8 mouse cellular contexts compared by ENCODE assay signal in the genomic region with DNA sequence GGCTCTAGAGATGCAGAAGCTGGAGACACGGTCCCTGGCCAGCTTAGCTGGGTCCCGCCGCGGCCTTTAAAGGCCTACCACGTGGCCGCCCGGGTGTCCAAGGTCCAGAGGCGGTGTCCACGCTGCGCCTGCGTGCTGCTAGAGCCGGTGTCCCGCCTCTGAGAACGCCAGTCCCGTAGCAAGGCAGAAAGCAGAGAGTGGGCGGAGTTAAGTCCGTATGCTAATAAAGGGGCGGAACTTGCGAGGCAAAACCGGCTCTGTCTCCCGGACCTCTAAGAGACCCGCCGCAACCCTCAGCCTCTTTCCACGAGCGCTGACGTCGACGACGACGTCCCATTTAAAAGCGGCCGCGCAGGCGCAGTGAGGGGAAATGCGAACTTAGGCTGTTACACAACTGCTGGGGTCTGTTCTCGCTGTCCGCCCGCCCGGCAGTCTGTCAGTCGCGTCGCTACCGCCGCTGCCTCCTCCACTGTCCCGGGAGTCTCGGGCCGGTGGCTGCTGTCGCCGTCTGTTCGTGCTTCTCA. TPM values are rescaled to one million over a fixed set of nuclear protein-coding genes. Genes with fewer than 3 reads are reported as not detected.
DNase-seq lines count a peak whose midpoint lies in the region; ATAC-seq lines count a peak whose summit lies in the region.

A gene (plus strand): TSS at position 275 of the 524 bp plus-strand sequence.

- no peaks in the 10 kb centered on the region for H3K9me3 ChIP-seq in intestine, embryonic 14.5 days (ENCODE audit: control insufficient read depth, low read length)

- WGBS in intestine, embryonic 14.5 days, result under 1% methylated on average over 50 of the region's 50 CpGs

- H3K4me1 ChIP-seq in intestine, embryonic 14.5 days (replicated peaks; ENCODE audit: control insufficient read depth, insufficient read depth, low read length), result peaks cover 18% of the 10 kb centered on the region

- peak within 1 kb of the TSS; percentile 91 for H3K4me3 ChIP-seq in intestine, embryonic 14.5 days (ENCODE audit: low read depth, low read length)

- intact Hi-C loops in left cerebral cortex, postnatal 14 days (cut with DNase I), result no loop called here

- ATAC-seq in intestine, embryonic 14.5 days (replicated peaks; ENCODE audit: low FRiP score, low TSS enrichment, low read depth), result peak; percentile 99

- H3K27ac ChIP-seq in intestine, embryonic 14.5 days (ENCODE audit: low read depth), result peak within 1 kb of the TSS; percentile 99

- peak within 1 kb of the TSS; percentile 83 for H3K4me2 ChIP-seq in intestine, embryonic 14.5 days (ENCODE audit: low read length)

- DNase-seq in adrenal gland, adult 18-20 months (ENCODE audit: low spot score in 2 of 2), result peak; percentile 98 to 99
- peak; percentile 100 for DNase-seq in embryo, embryonic 11 days
- peak; percentile 99 for DNase-seq in gastrocnemius, postnatal 25 days
- peak; percentile 99 for DNase-seq in intestine, embryonic 14.5 days (ENCODE audit: low spot score)
- peak; percentile 98 to 99 for DNase-seq in left cerebral cortex, postnatal 14 days (ENCODE audit: low spot score in 2 of 2)
- DNase-seq in mesoderm, embryonic 11.5 days (ENCODE audit: low read depth, low spot score), result peak; percentile 100
- DNase-seq in right cerebral cortex, postnatal 36 days (ENCODE audit: low spot score in 2 of 2), result peak; percentile 97 to 99
- DNase-seq in yolk sac, embryonic 10.5 days (ENCODE audit: low spot score), result peak; percentile 99

- H3K36me3 ChIP-seq in intestine, embryonic 14.5 days (ENCODE audit: control insufficient read depth, insufficient read depth, low read length), result no peaks in the 10 kb centered on the region

- no peaks in the 10 kb centered on the region for H3K27me3 ChIP-seq in intestine, embryonic 14.5 days (replicated peaks; ENCODE audit: control insufficient read depth, insufficient read depth, low read length)

- peak within 1 kb of the TSS; percentile 100 for H3K9ac ChIP-seq in intestine, embryonic 14.5 days (ENCODE audit: low read length)

RNA-seq across cellular contexts. Expression of the gene that starts here (rescaled TPM):
- 100 to 1,000 TPM in 1 of 2 experiments, 10 to 100 TPM in 1; 83.5 to 105 TPM for total RNA-seq in adrenal gland, adult 18-20 months (2021)
- total RNA-seq in gastrocnemius, postnatal 25 days (2021), result 10 to 100 TPM; 33.4 to 34.3 TPM
- polyA plus RNA-seq in intestine, embryonic 14.5 days (2014; fragmentation: Nextera tagmentation; extraction: Ambion mirVana), result 69.1 and 76.2 TPM in 2 replicates
- 10 to 100 TPM; 80.7 to 86.8 TPM for total RNA-seq in left cerebral cortex, postnatal 14 days (2021)

Comparison
In these comparisons a context has a peak if more than half of its experiments do, and no peak if none do; other contexts are left out.
1. Peak in every context shown above with its lines: DNase-seq, ATAC-seq, H3K4me3 ChIP-seq and H3K27ac ChIP-seq.